Mouse (Mus musculus) gastrocnemius, postnatal 25 days (tissue): ENCODE measurements around the gene Fstl1. TPM values are rescaled to one million over a fixed set of nuclear protein-coding genes. Genes with fewer than 3 reads are reported as not detected.

ENCODE experiments used
- DNase-seq: peaks from one replicate; pipeline ENCODE4 v3.0.0; 2022
- long read RNA-seq, 2 experiments: library from polyadenylated mRNA; stranded (forward); transcript quantifications; one replicate each; pipeline ENCODE4 v2.0.0; 2021
- total RNA-seq, 2 experiments: library from RNA; stranded (reverse); gene quantifications; 1 replicate in 1 of 2; 2 replicates in 1 of 2; pipeline ENCODE4 v1.2.3; 2021

Fstl1 gene
- 100 to 1,000 TPM in 1 of 2 experiments, 10 to 100 TPM in 1; 90.0 to 135 TPM for total RNA-seq
- long read RNA-seq, experiment 1, transcript Fstl1-201 (11 exons, 3,789 nt) = major isoform, 26 of 62 reads
- long read RNA-seq, experiment 1, partial matches to known transcripts = 34 of 62 reads
- long read RNA-seq, experiment 1, other reads (novel, unspliced or antisense) = 2 of 62 reads
- long read RNA-seq, experiment 2, transcript Fstl1-201 (11 exons, 3,789 nt) = major isoform, 91 of 130 reads
- long read RNA-seq, experiment 2, partial matches to known transcripts = 39 of 130 reads
- long read RNA-seq, experiment 2, other reads (novel, unspliced or antisense) = 0 of 130 reads

DNA sequence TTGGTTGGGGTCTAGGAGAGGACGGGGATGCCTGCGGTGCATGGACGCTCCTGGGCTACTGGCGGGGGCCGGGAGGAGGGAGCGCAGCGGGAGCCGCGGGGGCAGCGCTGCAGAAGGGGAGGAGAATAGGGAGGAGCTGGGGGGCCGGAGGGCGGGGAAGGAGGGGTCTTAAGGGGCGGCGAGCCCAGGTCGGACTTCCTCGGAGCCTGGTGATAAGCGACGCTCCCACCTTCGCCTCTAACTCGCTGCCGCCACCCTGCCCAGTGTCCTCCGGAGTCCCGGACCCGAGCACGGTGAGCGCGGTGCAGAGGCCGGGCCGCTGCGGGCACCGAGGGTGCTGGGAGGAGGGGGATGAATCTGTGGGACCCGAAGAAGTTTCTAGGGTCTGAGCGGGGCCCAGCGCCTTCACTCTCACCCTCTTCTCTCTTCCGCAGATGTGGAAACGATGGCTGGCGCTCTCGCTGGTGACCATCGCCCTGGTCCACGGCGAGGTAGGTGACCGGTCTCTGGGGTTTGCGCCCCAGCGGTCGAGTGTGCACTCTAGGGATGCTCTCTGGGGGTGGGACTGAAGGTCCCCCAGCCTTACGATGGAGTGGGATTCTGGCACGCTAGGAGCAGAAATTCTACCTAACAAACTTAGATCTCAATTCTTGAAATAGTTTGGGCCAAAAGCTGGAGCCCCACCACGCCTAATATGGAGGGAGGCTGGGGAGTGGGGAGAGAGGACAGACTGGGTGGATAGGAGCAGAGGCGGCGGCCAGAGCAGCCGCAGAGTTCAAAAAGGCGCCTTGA lies at the start of gene Fstl1:
Gene Fstl1 (plus strand): TSS at position 14 of the 792 bp plus-strand sequence.
- DNase-seq = peak; percentile 69

DNA sequence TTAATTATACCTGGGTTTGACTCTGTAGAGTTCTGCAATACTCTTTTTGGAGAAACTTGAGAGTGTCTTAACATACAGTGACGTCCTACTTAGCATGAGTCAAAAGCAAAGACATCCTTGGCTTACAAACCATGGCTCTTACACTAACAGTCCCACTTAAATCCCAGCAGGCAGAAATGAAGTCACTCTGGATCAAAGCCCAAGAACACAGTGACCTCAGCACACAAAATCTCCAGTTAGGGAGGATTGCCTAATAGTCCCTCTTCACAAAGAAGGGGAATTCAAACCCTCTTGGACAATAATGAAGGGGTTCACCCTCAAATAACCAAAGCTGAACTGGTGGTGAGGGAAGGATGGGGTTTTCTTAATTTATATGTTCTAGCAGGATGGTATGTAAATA lies 48.0 kb upstream of the Fstl1 start:
- peak; percentile 61 for DNase-seq

DNA sequence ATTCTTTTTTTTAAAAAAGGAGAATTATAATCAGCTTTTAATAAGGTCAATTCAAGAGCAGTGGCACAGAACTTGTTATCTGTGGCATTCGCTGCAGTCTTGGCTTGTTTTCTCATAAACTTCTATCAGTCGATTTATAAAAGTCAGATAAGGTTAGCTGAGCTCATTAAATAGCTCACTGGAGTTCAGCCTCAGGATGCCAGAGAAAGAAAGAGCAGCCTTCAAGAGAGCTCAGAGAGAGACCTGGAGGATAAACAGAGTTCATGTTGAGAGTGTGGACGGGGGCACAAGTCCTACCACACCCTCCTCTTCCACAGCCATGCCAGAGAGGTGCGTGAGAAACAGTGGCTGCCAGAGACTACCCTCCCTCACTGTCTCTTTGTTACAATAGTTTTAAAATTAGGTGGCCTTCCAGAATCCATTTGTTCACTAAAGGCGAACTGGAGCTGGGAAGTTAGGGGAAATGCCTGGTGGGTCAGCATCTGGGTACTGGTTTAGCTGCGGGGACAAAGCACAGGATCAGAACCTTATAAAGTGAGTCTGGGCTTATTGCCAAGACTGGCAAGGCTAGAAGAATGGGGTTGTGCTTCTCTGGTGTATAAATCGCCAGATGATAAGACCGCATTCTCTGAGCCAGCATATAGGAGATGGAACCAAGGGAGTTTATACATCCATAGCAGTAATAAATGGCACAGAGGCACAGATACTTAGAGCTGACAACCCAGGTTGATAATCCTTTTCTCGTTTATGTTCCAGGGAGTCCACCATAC lies 47.1 kb upstream of the Fstl1 start:
- no peak for DNase-seq

DNA sequence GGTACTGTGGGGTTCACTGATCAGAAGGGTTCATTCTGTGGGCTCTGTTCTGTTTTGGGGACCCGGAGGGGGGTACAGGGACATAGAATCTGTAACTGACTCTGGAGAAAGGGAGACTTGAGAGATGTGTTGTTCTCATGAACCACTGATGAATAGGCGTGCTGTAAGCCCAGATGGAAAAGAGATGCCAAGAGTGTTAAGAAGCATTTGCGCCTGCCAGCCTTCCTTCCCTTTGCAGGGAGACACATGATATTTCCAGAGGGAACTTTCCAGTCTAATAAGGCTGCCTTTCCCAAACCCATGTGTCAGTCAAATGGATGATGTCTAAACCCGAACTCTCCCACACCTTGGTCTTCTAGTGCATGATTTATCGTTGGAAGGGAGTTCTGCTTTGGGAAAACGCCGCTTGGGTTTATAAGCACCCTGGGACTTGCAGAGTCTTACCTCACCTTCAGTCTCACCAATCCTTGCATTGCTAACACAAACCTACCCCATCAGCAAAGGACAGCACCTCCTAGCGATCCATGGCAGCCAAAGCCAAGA lies 46.3 kb upstream of the Fstl1 start:
- DNase-seq = peak; percentile 14

DNA sequence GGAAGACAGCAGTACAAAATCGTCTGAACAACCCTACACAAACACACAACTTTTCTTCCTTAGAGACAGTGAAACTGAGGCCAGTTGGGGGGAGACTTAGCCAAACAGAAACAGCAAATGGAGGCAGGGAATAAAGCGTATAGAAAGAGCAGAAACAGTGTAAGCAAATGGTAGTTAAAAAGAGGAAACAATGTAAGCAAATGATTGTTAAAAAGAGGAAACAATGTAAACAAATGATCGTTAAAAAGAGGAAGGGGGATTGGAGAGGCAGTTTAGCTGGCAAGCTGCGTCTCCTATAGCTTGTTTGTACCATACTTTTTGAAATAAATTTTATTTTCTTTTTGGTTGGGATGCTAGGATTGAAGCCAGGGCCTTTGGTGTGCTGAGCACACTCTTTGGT lies 45.2 kb upstream of the Fstl1 start:
- DNase-seq = no peak

DNA sequence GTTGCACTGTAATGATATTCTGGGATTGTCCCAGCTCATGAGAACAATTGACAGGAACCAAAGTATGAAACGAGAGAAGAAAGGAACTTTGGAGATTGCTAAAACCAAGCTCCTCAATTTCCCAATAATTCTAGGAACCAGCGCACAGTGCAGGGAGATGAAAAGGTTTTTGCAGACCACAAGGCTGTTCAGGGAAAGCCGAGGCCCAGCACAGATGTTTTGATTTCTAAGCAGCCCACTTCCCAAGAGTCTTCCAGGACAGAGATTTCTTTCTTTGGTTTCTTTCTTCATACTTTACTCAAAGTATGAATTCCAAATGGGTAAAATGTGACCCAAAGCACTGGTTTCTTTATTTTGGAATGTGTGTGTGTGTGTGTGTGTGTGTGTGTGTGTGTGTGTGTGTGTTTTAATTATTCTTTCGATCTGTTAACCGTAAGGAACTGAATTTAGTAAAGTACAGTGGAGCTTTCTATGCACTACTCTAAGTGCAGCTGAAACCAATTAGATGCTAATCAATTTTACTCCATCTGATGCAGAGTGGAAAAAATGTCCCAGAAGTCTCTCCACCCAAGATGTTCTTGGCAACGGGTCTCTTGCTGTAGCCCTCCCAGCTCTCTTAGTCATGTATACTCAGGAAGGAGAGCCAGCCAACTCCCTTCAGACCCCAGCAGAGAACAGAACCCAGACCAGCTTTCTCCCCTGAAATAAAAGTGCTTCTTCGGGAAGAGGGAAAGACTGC lies 44.5 kb upstream of the Fstl1 start:
- DNase-seq = peak; percentile 66

DNA sequence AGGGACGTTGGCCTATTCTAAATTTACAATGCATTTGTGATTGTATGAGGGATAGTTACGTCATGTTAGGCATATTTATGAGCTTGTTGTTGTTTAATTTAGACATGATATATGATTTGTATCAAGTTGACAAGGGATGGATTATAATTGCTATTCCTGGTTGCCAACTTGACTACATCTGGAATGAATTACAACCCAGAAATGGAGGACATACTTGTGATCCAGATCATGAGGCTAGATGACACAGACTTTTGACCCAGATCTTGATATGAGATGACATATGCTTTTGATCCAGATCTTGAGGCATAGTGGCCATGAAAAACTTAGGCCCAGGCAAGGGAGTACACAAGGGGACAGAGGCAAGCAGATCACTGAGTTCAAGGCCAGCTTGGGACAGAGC lies 36.6 kb upstream of the Fstl1 start:
- no peak for DNase-seq

DNA sequence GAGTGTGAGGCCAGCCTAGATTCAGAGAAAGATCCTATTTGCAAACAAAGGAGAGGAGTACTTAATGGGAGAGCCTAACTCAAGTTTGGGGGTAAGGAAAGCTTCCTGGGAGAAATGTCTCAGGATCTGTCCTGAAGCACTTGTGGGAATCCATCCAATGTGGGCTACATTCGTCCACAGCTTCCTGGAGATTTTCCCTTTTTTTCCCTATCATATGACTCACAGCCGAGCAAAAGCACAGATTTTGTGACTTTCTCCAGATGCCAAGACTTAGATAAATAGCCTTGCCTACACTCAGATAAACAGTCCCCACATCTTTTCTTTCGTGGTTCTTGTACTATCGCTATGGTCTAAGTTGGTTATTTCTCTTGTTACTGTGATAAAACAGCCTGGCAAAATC lies 34.4 kb upstream of the Fstl1 start:
- DNase-seq = no peak

DNA sequence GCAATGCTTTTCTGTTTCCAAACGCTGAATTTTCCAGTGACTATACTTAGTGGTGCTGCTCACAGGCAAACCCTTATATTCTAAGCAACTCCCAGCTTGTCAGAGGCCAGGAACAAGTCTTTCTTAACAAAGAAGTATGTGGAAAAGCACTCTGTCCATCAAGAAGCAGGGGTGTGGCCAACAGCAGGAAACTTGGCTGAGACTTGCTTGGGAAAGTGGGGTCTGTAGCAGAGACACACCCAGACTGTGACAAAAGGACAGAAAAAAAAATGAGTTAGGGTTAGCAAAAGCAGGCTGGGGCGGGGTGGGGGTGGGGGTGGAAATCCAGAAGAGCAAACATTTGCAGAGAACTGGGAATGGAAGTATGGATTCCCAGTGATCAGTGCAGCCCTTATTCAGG lies 23.8 kb upstream of the Fstl1 start:
- no peak for DNase-seq

DNA sequence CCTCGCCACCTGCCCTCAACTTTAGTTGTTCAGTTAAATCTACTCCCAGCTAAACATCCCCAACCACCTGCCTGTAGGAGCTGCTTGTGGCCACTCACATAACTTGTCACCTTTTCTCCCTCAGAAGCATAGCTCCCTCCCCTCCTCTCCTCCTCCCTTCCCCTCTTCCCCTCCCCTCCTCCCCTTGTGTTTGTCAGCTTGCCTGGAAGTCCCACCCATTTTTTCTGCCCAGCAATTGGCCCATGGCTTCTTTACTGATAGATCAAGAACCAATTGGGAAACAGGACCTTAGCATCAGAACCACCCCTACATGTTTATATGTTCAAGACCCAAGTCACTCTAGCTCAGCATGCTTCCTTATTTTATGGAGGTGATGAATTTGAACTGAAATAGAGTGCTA lies 22.9 kb upstream of the Fstl1 start:
- no peak for DNase-seq

DNA sequence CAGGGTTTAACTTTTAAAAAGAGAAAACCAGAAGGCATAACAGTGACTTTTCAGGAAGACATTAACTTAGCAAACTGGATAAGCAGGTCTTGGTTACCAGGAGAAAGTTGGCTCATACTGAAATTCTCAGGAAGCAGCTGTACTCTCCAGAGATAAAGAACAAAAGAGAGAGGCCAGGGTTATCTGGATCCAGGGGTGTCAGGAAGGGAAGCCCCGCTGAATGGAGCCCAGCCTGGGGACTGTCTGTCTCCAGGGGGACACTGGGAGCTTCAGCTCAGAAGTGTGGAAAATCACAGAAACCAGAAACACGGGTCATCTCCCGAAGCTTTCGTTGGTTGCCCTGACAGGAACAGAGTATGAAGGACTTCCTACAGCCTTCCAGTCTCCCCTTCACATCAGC lies 22.2 kb upstream of the Fstl1 start:
- DNase-seq = no peak

DNA sequence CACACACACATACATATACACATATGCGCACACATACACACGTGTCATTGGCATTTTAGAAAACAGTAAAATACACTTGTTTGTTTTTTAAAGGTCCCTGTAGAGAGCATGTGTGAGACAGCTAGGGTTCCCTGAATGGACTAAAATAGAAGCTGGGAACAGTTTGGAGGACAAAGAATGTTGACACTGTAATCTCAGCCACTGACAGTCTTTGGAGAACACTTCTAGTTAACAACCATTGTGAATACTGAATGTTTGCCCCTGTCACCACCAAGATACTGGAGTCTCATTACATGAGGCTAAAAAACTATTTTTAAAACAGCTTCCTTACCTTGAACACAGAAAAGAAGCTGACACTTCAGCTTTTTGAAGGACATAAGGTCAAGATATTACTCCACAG lies 19.4 kb upstream of the Fstl1 start:
- no peak for DNase-seq

DNA sequence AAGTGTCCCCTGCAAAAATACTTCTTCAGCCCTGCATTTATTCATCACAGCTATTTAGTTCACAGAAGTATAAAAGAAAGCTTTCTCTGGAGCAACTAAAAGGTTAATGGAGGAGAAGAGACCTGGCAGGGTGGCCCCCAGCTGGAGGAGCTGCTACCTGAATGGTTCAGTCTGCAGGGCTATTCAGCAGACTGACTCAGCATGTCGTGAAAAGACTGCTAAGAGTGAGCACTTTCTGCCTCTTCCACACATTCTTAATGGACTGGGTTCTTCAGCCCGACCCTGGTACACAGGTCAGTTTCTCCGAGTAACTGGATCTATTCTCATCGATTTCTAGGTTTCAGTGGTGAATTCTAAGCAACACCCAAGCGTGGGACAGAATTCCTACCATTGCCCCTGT lies 12.9 kb upstream of the Fstl1 start:
- DNase-seq = no peak

DNA sequence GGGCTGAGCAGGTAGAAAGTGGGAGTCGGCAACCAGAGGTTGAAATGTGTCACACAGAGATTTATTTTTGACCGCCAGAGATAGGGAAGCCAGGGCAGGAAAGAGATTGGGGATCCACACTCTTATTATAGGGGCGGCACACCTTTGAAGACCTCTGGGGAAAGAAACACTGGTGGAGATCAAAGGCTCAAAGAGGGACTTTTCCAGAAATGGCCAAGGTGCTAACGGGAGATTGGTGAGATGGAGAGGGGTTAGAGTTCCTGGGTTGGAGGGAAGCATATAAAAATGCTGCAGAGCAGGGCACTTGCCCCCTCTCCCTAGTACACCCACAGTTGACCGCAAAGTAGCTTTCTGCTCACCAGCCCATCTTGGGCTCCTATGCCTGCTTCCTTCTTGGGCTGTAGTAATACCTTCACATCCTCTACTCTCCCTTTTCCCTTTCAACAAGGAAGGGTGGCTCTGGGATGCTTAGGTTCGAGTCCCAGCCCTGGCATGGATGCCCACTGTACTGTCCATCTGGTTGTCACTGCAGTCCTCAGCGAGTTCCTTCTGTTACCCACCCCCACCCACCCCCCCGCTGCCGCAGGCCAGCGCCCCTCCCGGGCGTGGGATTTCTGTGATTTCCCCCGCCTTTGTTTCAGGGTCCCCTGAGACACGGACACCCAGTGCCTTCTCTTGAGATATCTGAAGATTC lies 360 bp upstream of the Fstl1 start:
- no peak for DNase-seq

DNA sequence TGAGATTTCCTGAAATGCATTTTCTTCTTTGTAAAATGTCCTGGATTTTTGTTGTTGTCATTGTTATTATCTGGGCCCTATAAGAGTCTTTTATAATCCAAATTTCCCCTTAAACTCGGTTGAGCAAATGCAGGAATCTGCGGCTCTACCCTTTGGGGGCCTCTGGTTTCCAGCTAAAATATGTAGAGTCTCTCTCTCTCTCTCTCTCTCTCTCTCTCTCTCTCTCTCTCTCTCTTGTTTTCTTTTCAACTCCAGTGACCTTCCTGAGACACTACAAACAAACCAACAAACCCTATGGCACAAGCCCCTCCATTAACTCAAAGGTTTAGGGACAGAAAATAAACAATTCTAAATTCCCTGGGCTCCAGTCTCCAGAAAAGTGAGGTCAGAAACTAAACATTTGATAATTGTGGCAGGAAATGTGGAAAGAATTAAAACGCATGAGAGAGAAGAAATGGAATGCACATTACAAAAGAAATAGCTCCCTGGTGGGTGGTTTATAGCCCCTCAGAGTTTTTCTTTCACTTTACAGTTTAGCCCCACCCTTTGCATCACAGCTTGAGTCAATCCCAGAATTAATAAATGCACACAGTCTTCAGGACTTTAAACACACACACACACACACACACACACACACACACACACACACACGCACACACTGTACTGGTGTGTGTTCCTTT lies 1.3 kb downstream of the Fstl1 start:
- DNase-seq = no peak

DNA sequence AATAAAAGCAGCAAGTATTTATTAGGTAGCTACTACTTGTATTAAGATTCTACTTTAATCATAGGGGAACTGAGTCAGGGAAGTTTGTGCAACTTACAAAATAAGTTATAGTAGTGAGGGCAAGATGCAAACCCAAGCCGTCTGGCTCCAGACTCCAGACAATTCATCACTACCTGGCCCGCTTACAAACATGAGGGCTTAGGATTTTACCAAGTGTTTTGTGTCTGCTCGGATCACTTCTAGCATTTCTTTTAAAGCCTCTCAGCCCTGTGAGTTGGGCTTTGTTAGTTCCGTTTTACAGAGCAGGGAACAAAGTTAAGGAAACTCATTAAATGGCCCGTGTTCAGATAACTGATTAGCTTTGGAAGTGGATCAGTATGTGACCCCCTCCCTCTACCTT lies 1.9 kb downstream of the Fstl1 start:
- no peak for DNase-seq

DNA sequence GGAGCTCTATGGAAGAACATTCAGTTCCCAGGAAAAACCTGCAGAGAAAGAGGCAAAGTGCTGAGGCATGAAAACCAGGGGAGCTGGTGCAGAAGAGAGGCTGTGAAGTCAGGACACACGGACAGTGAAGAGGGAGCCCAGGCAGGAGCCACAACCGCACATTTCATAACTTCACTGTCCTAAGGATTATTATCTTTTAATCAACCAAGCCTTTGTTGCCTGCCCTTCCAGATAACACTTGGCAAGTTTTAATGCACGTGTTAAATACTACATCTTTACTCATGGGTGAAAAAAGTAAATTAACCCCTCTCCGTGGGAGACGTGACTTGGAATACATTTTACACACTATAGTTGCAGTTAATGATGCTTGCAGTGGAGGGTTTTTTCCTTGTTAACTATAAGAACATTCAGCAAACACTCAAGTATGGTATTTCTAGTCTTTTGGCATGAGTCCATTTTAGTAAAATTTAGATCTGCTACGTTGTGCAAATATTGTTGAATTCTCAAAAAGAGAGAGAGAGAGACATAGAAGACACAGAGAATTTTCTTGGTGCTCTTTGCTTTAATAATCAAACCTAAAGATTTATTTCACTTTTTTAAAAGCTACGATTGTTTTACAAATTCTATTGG lies 3.1 kb downstream of the Fstl1 start:
- no peak for DNase-seq

DNA sequence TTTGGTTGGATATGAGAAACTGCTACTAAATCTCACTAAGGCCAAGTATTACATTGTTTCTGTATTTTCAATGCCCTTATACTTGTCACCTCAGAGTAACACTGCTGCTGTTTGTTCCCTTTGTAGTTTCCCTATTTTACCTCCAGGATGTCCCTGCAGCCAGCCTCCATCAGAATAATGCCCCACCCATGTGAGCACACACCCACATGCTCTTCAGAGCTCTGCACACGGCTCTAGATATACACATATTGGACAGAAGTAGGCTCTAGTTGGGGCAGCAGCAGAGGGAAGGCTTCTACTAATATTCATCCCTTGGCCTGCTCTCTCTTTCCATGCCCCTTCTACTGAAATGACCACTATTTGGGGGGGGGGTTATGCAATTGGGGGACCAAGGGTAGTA lies 3.7 kb downstream of the Fstl1 start:
- DNase-seq = no peak

DNA sequence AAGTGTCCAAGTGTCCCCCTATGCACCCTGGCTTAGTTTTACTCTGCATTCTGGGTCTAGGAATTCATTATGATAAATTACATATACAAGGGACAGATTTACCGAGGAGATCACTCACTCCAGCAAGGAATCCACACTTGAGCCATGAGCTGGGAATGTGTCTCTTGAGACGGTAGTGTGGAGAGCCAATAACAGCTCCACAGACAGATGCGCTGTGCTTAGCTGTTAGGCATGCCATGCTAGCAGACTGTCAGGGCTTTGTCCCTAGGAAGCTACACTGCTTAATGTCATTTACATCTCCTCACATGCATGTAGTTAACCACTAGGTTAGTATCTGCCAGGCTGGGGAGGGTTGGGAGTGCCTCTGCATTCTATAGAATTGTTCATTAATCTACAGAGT lies 4.2 kb downstream of the Fstl1 start:
- no peak for DNase-seq

DNA sequence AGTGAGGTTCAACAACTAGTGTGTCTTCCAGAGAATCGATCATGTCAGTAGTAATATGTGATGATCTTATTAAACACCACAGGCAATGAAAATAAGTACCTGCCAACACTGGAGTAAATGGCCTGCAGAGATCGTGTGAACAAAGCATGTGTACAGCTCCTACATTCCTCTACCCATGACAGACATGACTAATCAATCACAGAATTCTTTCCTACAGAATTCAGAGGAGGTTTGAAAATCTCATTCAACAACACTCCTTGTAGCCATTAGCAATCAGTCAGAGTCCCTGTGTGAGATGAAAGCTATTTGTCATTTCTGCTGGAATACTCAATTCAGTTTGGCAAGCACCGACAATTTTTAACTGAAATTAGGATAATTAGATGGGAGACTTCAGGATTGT lies 7.9 kb downstream of the Fstl1 start:
- DNase-seq = no peak
